Mouse (Mus musculus): ENCODE results near the gene Slc16a10. TPM values are rescaled to one million over a fixed set of nuclear protein-coding genes. Genes with fewer than 3 reads are reported as not detected.

Slc16a10 gene
- polyA plus RNA-seq (2015; fragmentation: Nextera tagmentation; extraction: Ambion mirVana), result 3.1 and 3.3 TPM in 2 replicates

DNA sequence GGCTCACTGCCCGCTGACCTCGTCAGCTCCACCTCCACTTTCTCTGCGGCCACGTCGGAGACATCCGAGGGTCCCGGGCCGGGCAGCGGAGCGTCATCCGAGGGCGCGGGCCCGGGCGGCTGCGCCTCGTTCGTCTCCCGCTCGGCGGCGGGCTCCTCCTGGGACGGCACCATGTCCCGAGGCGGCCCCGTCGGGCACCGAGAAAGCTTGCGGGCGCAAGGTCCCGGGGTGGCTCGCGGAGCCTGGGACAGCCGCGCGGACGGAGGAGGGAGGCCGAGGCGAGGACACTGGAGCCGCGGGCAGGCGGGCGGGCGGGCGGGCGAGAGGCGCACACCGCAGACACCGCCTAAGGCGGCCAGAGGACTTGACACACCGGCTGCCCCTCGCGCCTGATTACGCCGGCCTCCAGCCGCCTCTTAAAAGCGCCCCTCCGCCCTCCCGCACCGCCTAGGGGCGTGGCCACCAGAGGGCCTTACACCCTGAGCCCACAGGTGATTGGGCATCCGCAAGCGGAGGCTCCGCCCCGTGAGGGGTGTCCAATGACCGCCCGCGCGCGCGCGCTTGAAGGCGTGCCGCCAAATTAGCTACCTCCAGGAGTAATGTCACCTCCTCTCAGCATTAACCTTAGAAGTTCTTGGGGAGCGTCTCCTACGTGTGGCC, at the start of gene Slc16a10:
Gene Slc16a10 (minus strand): TSS at position 395 of the 660 bp plus-strand sequence.
- Histone ChIP-seq H3K27ac (replicated peaks) (no peak within 1 kb of the TSS), H3K4me1 (peaks cover 11% of the 10 kb centered on the region), H3K4me2 (replicated peaks) (peak within 1 kb of the TSS; percentile 81), H3K9ac (replicated peaks) (peak within 1 kb of the TSS; percentile 51), H3K36me3 (no peaks in the 10 kb centered on the region), H3K27me3 (no peaks in the 10 kb centered on the region), H3K9me3 (no peaks in the 10 kb centered on the region), H3K4me3 (peak within 1 kb of the TSS; percentile 58)
- ATAC-seq (replicated peaks), result peak; percentile 99
- WGBS, result under 1% methylated on average over 67 of the region's 76 CpGs

DNA sequence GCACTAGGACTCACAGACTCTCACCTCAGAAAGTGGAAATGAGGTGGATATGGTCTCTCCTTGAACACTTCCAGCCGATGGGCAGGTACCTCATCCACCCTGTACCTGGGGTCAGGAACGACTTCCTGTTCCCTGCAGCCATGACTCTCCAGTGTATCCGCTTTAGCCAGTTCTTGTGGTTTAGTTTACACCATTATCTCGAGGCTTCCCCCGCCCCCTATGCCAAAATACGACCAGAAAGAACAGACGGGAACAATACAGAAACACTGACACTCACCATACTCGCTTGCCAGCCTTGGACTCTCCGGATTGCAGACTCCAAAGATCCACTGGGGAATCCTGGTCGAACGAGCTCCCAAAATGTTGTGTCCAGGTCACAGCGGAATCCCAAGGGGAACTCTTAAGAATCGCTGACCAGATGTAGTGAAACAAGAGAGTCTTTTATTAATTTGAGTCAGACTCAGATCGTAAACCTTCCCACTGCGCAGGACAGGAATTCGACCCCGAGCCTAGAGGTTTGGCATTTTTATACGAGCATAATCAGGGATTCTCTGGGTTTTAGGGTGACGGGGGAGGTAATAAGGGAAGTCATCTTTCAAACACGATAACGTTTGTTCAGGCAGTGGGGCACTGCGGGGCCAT, 49.4 kb upstream of the Slc16a10 start:
- Histone ChIP-seq H3K27ac (replicated peaks) (no peak overlapping the region), H3K4me1 (no peaks in the 10 kb centered on the region)

DNA sequence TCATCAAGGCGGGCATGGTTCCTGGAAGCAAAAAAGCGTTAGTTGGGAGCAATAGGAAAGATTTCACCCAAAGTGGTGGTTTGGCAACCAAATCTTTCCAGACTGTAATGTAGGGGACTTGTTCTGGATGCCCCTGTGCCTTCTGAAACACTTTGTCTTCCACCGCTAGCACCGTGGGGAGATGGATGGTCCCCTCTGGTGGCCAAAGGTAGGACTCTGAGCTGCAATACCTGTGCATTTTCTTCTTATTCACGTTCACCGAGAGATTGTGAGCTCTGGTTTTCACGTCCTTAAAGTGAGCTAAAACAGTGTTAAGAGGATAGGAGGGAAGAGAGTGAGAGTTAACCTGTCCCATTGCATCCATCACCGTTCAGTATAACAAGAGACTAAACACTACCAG, 48.8 kb upstream of the Slc16a10 start:
- Histone ChIP-seq H3K36me3 (no peaks in the 10 kb centered on the region), H3K9me3 (no peaks in the 10 kb centered on the region), H3K4me3 (no peak overlapping the region), H3K4me1 (no peaks in the 10 kb centered on the region), H3K27me3 (no peaks in the 10 kb centered on the region), H3K4me2 (replicated peaks) (no peak overlapping the region), H3K27ac (replicated peaks) (no peak overlapping the region), H3K9ac (replicated peaks) (no peak overlapping the region)
- no peak for ATAC-seq (replicated peaks)
- 90% methylated on average over 8 of the region's 8 CpGs for WGBS

More for the DNA sequence above, 49.4 kb upstream of the Slc16a10 start:
- H3K27me3 ChIP-seq, result no peaks in the 10 kb centered on the region
- H3K4me2 ChIP-seq (replicated peaks), result no peak overlapping the region
- no peak overlapping the region for H3K9ac ChIP-seq (replicated peaks)
- H3K9me3 ChIP-seq, result no peaks in the 10 kb centered on the region
- ATAC-seq (replicated peaks), result no peak
- no peaks in the 10 kb centered on the region for H3K36me3 ChIP-seq
- WGBS, result 72% methylated on average over 22 of the region's 22 CpGs
- no peak overlapping the region for H3K4me3 ChIP-seq

DNA sequence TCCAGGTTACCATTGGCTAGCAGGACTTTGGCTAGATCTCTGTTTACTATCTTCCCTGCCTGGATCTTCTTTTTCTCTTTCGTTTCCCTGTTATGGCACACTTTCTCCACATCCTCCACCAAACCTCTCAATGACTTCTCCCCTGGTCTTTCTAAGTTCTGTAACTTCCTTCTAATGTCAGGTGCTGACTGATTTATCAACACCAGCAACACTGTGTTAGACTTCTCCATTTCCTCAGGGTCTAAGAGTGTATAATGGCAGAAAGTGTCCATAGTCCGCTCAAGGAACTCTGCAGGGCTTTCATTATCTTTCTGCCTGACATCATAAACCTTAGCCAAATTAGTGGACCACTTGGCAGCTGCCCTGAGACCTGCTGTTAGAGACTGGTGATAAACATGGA, 47.6 kb upstream of the Slc16a10 start:
- H3K4me2 ChIP-seq (replicated peaks), result no peak overlapping the region
- H3K9ac ChIP-seq (replicated peaks), result no peak overlapping the region
- no peaks in the 10 kb centered on the region for H3K36me3 ChIP-seq
- H3K4me1 ChIP-seq, result no peaks in the 10 kb centered on the region
- no peak overlapping the region for H3K4me3 ChIP-seq
- no peaks in the 10 kb centered on the region for H3K27me3 ChIP-seq
- ATAC-seq (replicated peaks), result no peak
- WGBS, result 98% methylated on average over 2 of the region's 2 CpGs
- H3K27ac ChIP-seq (replicated peaks), result no peak overlapping the region
- no peaks in the 10 kb centered on the region for H3K9me3 ChIP-seq

DNA sequence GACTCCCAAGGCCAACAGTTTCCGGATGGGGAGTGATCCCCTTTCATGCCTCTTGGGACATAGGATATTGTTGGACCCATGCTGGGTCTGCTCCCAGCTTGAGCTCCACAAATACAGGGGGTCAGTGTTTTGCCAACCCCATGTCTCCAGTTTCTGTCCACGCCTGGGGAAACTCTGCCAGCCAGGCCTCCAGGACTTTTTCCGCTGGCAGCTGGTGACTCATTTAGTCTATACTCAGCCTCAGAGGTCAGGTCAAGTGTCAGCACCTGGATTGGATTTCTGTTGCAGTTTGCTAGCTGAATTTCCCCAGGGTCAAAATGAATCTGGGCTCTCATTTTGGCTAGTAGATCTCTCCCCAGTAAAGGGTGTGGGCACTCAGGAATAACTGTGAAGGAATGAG, 46.8 kb upstream of the Slc16a10 start:
- 79% methylated on average over 3 of the region's 3 CpGs for WGBS
- H3K27ac ChIP-seq (replicated peaks), result no peak overlapping the region

GRCm38 (mm10) chr10:40185956-40186355, 43.9 kb upstream of the Slc16a10 start:
- H3K4me3 ChIP-seq, result no peak overlapping the region
- no peaks in the 10 kb centered on the region for H3K27me3 ChIP-seq
- ATAC-seq (replicated peaks), result no peak
- H3K9ac ChIP-seq (replicated peaks), result no peak overlapping the region
- no peak overlapping the region for H3K4me2 ChIP-seq (replicated peaks)
- no peaks in the 10 kb centered on the region for H3K4me1 ChIP-seq
- no peaks in the 10 kb centered on the region for H3K36me3 ChIP-seq
- H3K9me3 ChIP-seq, result no peaks in the 10 kb centered on the region
- H3K27ac ChIP-seq (replicated peaks), result no peak overlapping the region

More for the DNA sequence above, 46.8 kb upstream of the Slc16a10 start:
- no peaks in the 10 kb centered on the region for H3K27me3 ChIP-seq
- H3K4me3 ChIP-seq, result no peak overlapping the region
- no peaks in the 10 kb centered on the region for H3K4me1 ChIP-seq
- H3K9ac ChIP-seq (replicated peaks), result no peak overlapping the region
- H3K4me2 ChIP-seq (replicated peaks), result no peak overlapping the region
- H3K36me3 ChIP-seq, result no peaks in the 10 kb centered on the region
- H3K9me3 ChIP-seq, result no peaks in the 10 kb centered on the region
- ATAC-seq (replicated peaks), result no peak

DNA sequence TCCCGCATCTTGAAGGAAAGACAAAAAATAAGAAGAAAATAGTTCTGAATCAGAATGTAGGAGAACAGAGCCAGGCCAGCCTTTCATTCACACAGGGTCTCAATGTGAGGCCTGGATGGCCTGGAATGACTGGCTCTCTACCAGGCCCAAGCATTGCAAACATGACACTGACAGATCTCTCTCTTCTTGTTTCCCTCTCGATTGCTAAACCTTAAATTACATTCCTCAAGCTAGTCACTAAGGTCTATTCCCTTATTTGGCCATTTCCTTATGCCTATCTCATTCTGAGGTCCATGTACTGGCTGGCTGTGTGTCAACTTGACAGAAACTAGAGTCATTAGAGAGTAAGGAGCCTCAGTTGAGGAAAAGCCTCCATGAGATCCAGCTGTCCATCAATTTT, 38.0 kb upstream of the Slc16a10 start:
- ATAC-seq (replicated peaks), result no peak
- 0 out of 2 replicates have a peak, but pooled peaks cover 5% of the 10 kb centered on the region for H3K4me1 ChIP-seq
- WGBS, result 91% methylated on average over 2 of the region's 2 CpGs
- H3K9ac ChIP-seq (replicated peaks), result no peak overlapping the region
- H3K27me3 ChIP-seq, result no peaks in the 10 kb centered on the region
- no peaks in the 10 kb centered on the region for H3K36me3 ChIP-seq
- no peak overlapping the region for H3K4me3 ChIP-seq
- H3K4me2 ChIP-seq (replicated peaks), result no peak overlapping the region
- no peak overlapping the region for H3K27ac ChIP-seq (replicated peaks)
- H3K9me3 ChIP-seq, result no peaks in the 10 kb centered on the region

- WGBS, result 94% methylated on average over 5 of the region's 5 CpGs
Measured at GRCm38 (mm10) chr10:40179142-40179541, 37.1 kb upstream of the Slc16a10 start.

DNA sequence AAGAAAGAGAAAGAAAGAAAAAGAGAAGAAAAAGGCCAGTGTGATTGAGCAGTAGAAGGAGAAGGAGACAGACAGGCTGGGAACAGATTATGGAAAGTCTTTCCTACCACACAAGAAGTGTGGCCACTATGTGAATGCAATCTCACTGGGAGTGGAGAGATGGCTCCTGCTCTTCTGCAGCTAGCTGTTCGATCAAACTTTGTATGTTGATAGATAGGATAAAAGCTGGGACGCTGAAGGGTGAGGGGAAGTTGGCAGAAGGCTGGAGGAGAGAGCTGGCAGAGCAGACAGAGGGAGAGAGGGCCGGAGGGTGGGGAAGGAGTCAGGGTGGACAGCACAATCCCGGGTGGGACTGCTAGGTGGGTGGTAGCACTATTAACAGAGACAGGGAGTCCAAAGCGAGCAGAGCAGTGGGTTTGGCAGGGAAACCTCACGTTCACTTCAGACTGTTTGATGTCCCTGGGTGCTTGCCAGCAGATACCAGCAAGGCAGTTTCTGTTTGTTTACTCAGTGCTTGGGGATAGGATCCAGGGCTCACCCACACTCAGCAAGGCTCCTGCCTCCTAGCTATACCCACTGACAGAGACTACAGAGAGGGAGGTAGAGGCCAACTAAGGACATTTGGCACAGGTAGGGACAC, 35.4 kb upstream of the Slc16a10 start:
- Histone ChIP-seq H3K9ac (replicated peaks) (no peak overlapping the region), H3K27ac (replicated peaks) (no peak overlapping the region), H3K27me3 (no peaks in the 10 kb centered on the region), H3K4me1 (0 out of 2 replicates have a peak, but pooled peaks cover 5% of the 10 kb centered on the region), H3K4me2 (replicated peaks) (no peak overlapping the region), H3K9me3 (no peaks in the 10 kb centered on the region), H3K4me3 (no peak overlapping the region), H3K36me3 (no peaks in the 10 kb centered on the region)
- no peak for ATAC-seq (replicated peaks)
- WGBS, result 45% methylated on average over 6 of the region's 6 CpGs

More at GRCm38 (mm10) chr10:40179142-40179541, 37.1 kb upstream of the Slc16a10 start:
- ATAC-seq (replicated peaks), result no peak
- Histone ChIP-seq H3K4me1 (0 out of 2 replicates have a peak, but pooled peaks cover 5% of the 10 kb centered on the region), H3K36me3 (no peaks in the 10 kb centered on the region), H3K4me3 (no peak overlapping the region), H3K4me2 (replicated peaks) (no peak overlapping the region), H3K27ac (replicated peaks) (no peak overlapping the region), H3K9me3 (no peaks in the 10 kb centered on the region), H3K27me3 (no peaks in the 10 kb centered on the region), H3K9ac (replicated peaks) (no peak overlapping the region)

DNA sequence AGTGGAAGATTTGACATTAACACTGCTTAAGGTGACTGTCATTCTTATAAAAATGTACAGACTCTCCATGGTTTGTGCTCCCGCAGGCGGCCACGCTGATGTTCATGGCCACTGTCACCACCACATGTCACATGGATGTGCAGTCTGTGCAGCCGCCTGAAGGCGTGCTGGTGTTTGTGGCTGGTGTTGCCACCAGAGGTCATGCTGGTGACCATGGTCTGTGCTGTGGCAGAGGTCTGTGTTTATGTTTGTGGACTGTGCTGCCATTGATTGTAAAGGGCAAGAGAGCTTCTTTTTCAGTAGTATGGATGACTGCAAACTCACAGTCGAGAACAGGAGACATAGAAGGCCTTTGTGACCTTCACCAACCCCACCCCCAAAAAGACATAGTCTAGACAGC, 30.1 kb upstream of the Slc16a10 start:
- Histone ChIP-seq H3K27me3 (no peaks in the 10 kb centered on the region), H3K4me2 (replicated peaks) (no peak overlapping the region), H3K27ac (replicated peaks) (no peak overlapping the region), H3K9ac (replicated peaks) (no peak overlapping the region), H3K4me1 (peaks cover 5% of the 10 kb centered on the region), H3K36me3 (no peaks in the 10 kb centered on the region), H3K4me3 (no peak overlapping the region), H3K9me3 (no peaks in the 10 kb centered on the region)
- 89% methylated on average over 6 of the region's 6 CpGs for WGBS
- no peak for ATAC-seq (replicated peaks)

DNA sequence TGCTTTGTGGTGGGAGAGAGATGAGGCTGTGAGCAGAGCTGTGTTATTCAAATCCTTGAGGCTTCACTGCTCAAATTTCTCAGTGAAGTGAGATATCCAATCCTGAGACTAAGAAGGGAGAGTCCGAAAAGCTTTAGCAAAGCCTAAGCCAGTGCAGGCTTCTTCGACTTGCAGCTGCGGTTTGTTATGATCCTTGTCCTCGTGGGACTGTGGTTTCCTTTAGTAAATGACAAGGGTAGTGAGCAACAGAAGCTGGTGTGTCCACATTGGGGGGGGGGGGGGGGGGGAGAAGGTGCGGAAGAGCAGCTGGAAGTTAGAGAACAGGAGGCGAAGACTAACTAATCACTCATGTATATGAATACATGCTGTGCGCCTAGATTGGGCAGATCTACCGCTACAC, 29.2 kb upstream of the Slc16a10 start:
- no peak overlapping the region for H3K4me3 ChIP-seq
- no peaks in the 10 kb centered on the region for H3K36me3 ChIP-seq
- H3K9ac ChIP-seq (replicated peaks), result no peak overlapping the region
- no peaks in the 10 kb centered on the region for H3K9me3 ChIP-seq
- 79% methylated on average over 8 of the region's 8 CpGs for WGBS
- no peak overlapping the region for H3K4me2 ChIP-seq (replicated peaks)
- H3K27me3 ChIP-seq, result no peaks in the 10 kb centered on the region
- H3K27ac ChIP-seq (replicated peaks), result no peak overlapping the region
- peaks cover 5% of the 10 kb centered on the region for H3K4me1 ChIP-seq
- no peak for ATAC-seq (replicated peaks)

GRCm38 (mm10) chr10:40170141-40170558, 28.1 kb upstream of the Slc16a10 start:
- ATAC-seq (replicated peaks), result peak; percentile 86
- Histone ChIP-seq H3K9ac (replicated peaks) (no peak overlapping the region), H3K4me3 (no peak overlapping the region), H3K27ac (replicated peaks) (no peak overlapping the region), H3K9me3 (no peaks in the 10 kb centered on the region), H3K27me3 (no peaks in the 10 kb centered on the region), H3K4me1 (peaks cover 5% of the 10 kb centered on the region), H3K36me3 (no peaks in the 10 kb centered on the region), H3K4me2 (replicated peaks) (no peak overlapping the region)
- WGBS, result 53% methylated on average over 4 of the region's 4 CpGs

Measured in forebrain, embryonic 15.5 days (tissue).